Mouse (Mus musculus) embryonic facial prominence, embryonic 14.5 days (tissue): ENCODE data around the gene Cnnm4. TPM values are rescaled to one million over a fixed set of nuclear protein-coding genes. Genes with fewer than 3 reads are reported as not detected.

Source experiments
- ATAC-seq: fragments of 200-750 bp; cut with Nextera tagmentation; 2 replicates; pipeline ENCODE4 v1.8.0; 2017; ENCODE audit warnings: low read depth, moderate number of reproducible peaks, moderate TSS enrichment
- DNase-seq: peaks from one replicate; pipeline ENCODE4 v3.0.0-alpha.2; 2015; ENCODE audit warnings: low spot score
- H3K27ac ChIP-seq: fragments of 300-500 bp; sonication (generic); replicated peaks from 2 replicates; pipeline ENCODE4 v1.5.1; 2014; ENCODE audit warnings: low read depth, mild to moderate bottlenecking, low read length, moderate library complexity
- H3K27me3 ChIP-seq: fragments of 300-500 bp; sonication (generic); replicated peaks from 2 replicates; pipeline ENCODE4 v1.6.1; 2014; ENCODE audit warnings: low read length; ENCODE audit not compliant: control insufficient read depth, insufficient read depth
- H3K36me3 ChIP-seq: fragments of 300-500 bp; sonication (generic); 2 replicates; pipeline ENCODE4 v1.6.1; 2014; ENCODE audit warnings: low read length, mixed read lengths; ENCODE audit not compliant: control insufficient read depth, insufficient read depth
- H3K4me1 ChIP-seq: fragments of 300-500 bp; sonication (generic); 2 replicates; pipeline ENCODE4 v1.6.1; 2014; ENCODE audit warnings: antibody characterized with exemption, low read length; ENCODE audit not compliant: control insufficient read depth, insufficient read depth
- H3K4me2 ChIP-seq: fragments of 300-500 bp; sonication (generic); 2 replicates; pipeline ENCODE4 v1.6.1; 2014; ENCODE audit warnings: low read depth, mild to moderate bottlenecking, low read length, moderate library complexity, mixed read lengths
- H3K4me3 ChIP-seq: fragments of 300-500 bp; sonication (generic); 2 replicates; pipeline ENCODE4 v1.5.1; 2014; ENCODE audit warnings: low read depth, mild to moderate bottlenecking, low read length
- H3K9ac ChIP-seq: fragments of 300-500 bp; sonication (generic); 2 replicates; pipeline ENCODE4 v1.6.1; 2014; ENCODE audit warnings: low read depth, mild to moderate bottlenecking, low read length, moderate library complexity, mixed read lengths
- H3K9me3 ChIP-seq: fragments of 300-500 bp; sonication (generic); 2 replicates; pipeline ENCODE4 v1.6.1; 2016; ENCODE audit warnings: low read length; ENCODE audit not compliant: control insufficient read depth
- WGBS: fragments of 180-500 bp; shearing (Covaris S2); extraction: QIAGEN DNeasy Blood & Tissue Kit; methylation state at CpG from one replicate; pipeline ENCODE4 v1.1.7; 2014; 5-methylcytosine and 5-hydroxymethylcytosine counted together
- polyA plus RNA-seq: library from polyadenylated mRNA; unstranded; fragments of >200 nt; fragmentation: Nextera tagmentation; extraction: Ambion mirVana; gene quantifications from 2 replicates; pipeline ENCODE4 v1.2.1, GENCODE M21; 2014

The Cnnm4 gene
- polyA plus RNA-seq, 1 experiment from 2014 or later, result 13.5 TPM

- Histone ChIP-seq H3K27me3 (no peaks in the 10 kb centered on the region), H3K4me1 (no peaks in the 10 kb centered on the region), H3K9me3 (no peaks in the 10 kb centered on the region), H3K27ac (no peak overlapping the region), H3K4me2 (no peak overlapping the region), H3K4me3 (no peak overlapping the region), H3K36me3 (peaks cover 43% of the 10 kb centered on the region), H3K9ac (no peak overlapping the region)
- DNase-seq (peak; percentile 85), ATAC-seq (peak; percentile 28; the same call in 1 of the 2 replicates)
- 25% methylated on average over 1 of the region's 1 CpGs for WGBS
These were observed 56.9 kb downstream of the Cnnm4 start for GRCm38 (mm10) chr1:36528351-36528750.

- WGBS, result 69% methylated on average over 4 of the region's 4 CpGs
- no peaks in the 10 kb centered on the region for H3K4me1 ChIP-seq
- H3K36me3 ChIP-seq, result peaks cover 37% of the 10 kb centered on the region
- no peak overlapping the region for H3K4me3 ChIP-seq
- ATAC-seq, result no peak
- no peak overlapping the region for H3K9ac ChIP-seq
- H3K4me2 ChIP-seq, result no peak overlapping the region
- H3K27me3 ChIP-seq, result no peaks in the 10 kb centered on the region
- DNase-seq, result no peak
- H3K27ac ChIP-seq, result no peak overlapping the region
- H3K9me3 ChIP-seq, result no peaks in the 10 kb centered on the region
These were observed 57.9 kb downstream of the Cnnm4 start for GRCm38 (mm10) chr1:36529274-36529673.

- 92% methylated on average over 4 of the region's 4 CpGs for WGBS
- H3K36me3 ChIP-seq, result peaks cover 31% of the 10 kb centered on the region
These were observed 58.5 kb downstream of the Cnnm4 start for GRCm38 (mm10) chr1:36529875-36530274.

GRCm38 (mm10) chr1:36530485-36530884, 59.1 kb downstream of the Cnnm4 start:
- ATAC-seq (no peak), DNase-seq (peak; percentile 61)
- H3K4me3 ChIP-seq, result no peak overlapping the region
- WGBS, result 69% methylated on average over 8 of the region's 8 CpGs
- peaks cover 25% of the 10 kb centered on the region for H3K36me3 ChIP-seq
- H3K9me3 ChIP-seq, result no peaks in the 10 kb centered on the region
- no peak overlapping the region for H3K4me2 ChIP-seq
- H3K9ac ChIP-seq, result no peak overlapping the region
- no peaks in the 10 kb centered on the region for H3K27me3 ChIP-seq
- no peak overlapping the region for H3K27ac ChIP-seq
- no peaks in the 10 kb centered on the region for H3K4me1 ChIP-seq

More at GRCm38 (mm10) chr1:36529875-36530274, 58.5 kb downstream of the Cnnm4 start:
- no peaks in the 10 kb centered on the region for H3K4me1 ChIP-seq
- no peak overlapping the region for H3K4me3 ChIP-seq
- no peak overlapping the region for H3K9ac ChIP-seq
- no peaks in the 10 kb centered on the region for H3K9me3 ChIP-seq
- no peak overlapping the region for H3K27ac ChIP-seq
- ATAC-seq, result no peak
- no peak overlapping the region for H3K4me2 ChIP-seq
- no peaks in the 10 kb centered on the region for H3K27me3 ChIP-seq
- no peak for DNase-seq

- no peak overlapping the region for H3K4me2 ChIP-seq
- H3K4me1 ChIP-seq, result no peaks in the 10 kb centered on the region
- 91% methylated on average over 7 of the region's 7 CpGs for WGBS
- peaks cover 21% of the 10 kb centered on the region for H3K36me3 ChIP-seq
- ATAC-seq (no peak), DNase-seq (no peak)
- H3K27me3 ChIP-seq, result no peaks in the 10 kb centered on the region
- H3K27ac ChIP-seq, result no peak overlapping the region
- no peak overlapping the region for H3K9ac ChIP-seq
- H3K4me3 ChIP-seq, result no peak overlapping the region
- H3K9me3 ChIP-seq, result no peaks in the 10 kb centered on the region
These were observed 59.5 kb downstream of the Cnnm4 start for GRCm38 (mm10) chr1:36530962-36531361.

- H3K27me3 ChIP-seq, result no peaks in the 10 kb centered on the region
- no peaks in the 10 kb centered on the region for H3K9me3 ChIP-seq
- ATAC-seq, result no peak
- H3K27ac ChIP-seq, result no peak overlapping the region
- H3K4me3 ChIP-seq, result no peak overlapping the region
- WGBS, result 90% methylated on average over 10 of the region's 12 CpGs
- DNase-seq, result no peak
- H3K9ac ChIP-seq, result no peak overlapping the region
- peaks cover 17% of the 10 kb centered on the region; the same call in 1 of the 2 replicates for H3K36me3 ChIP-seq
- no peaks in the 10 kb centered on the region for H3K4me1 ChIP-seq
- H3K4me2 ChIP-seq, result no peak overlapping the region
These were observed 60.0 kb downstream of the Cnnm4 start for GRCm38 (mm10) chr1:36531461-36531860.

GRCm38 (mm10) chr1:36533546-36533945, 62.1 kb downstream of the Cnnm4 start:
- no peaks in the 10 kb centered on the region for H3K9me3 ChIP-seq
- no peaks in the 10 kb centered on the region for H3K4me1 ChIP-seq
- H3K9ac ChIP-seq, result no peak overlapping the region
- ATAC-seq (0 out of 2 replicates have a peak, but pooled peaks have one; percentile 24), DNase-seq (peak; percentile 55)
- 65% methylated on average over 6 of the region's 6 CpGs for WGBS
- no peak overlapping the region for H3K4me3 ChIP-seq
- H3K36me3 ChIP-seq, result peaks cover 15% of the 10 kb centered on the region; the same call in 1 of the 2 replicates
- 0 out of 2 replicates have a peak overlapping the region, but pooled peaks have one; percentile 33 for H3K27ac ChIP-seq
- no peaks in the 10 kb centered on the region for H3K27me3 ChIP-seq
- no peak overlapping the region for H3K4me2 ChIP-seq

GRCm38 (mm10) chr1:36534595-36535058, 63.2 kb downstream of the Cnnm4 start:
- peaks cover 24% of the 10 kb centered on the region for H3K36me3 ChIP-seq
- no peak overlapping the region for H3K4me2 ChIP-seq
- no peaks in the 10 kb centered on the region for H3K27me3 ChIP-seq
- no peak overlapping the region for H3K9ac ChIP-seq
- ATAC-seq (peak; percentile 16; the same call in 1 of the 2 replicates), DNase-seq (peak; percentile 59)
- no peaks in the 10 kb centered on the region for H3K9me3 ChIP-seq
- H3K4me3 ChIP-seq, result no peak overlapping the region
- H3K27ac ChIP-seq, result no peak overlapping the region
- 63% methylated on average over 6 of the region's 6 CpGs for whole genome bisulfite sequencing
- no peaks in the 10 kb centered on the region for H3K4me1 ChIP-seq
